Mouse (Mus musculus): ENCODE measurements around the gene Rfc2.

DNA sequence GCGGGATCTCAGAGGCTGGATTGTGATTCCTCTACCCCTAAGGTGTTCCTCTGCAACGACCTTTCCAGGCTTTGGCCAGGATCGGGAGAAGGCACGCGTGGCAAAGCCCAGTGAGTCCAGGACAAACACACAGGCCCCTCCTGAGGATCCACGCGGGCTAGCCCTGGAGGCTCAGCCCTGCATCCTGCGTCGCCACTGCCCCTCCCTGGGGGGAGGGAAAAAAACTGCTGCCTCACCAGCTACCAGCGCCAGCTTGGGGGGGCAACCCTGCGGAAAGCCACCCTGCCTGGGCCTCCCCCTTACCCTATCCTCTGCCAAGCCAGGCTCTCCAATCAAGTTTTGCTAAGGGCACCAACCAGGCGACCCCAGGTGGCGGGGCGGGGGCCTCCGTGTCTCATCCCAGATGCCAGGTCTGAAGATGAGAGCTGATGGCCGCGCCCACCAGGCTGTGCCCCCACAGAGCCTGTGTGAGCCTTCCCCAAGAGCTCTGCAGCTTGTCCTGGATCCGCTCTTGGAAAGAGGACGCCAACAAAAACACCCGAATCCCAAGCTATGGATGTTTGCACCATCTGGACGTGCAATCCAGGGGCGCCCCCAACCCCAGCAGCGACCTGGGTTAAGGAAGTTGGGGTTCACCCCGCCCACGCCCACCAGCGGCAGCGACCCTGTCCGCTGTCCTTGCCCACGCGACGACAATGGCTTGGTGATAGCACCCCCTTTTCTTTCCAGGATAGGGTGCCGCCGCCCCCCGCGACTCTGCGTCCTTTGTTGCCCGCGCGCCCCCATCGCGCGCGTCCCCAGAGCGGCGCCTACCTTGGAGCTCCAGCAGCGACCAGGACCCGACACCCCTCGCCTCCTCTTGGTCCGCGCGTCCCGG lies 29.7 kb upstream of the Rfc2 start:
- TF ChIP-seq CTCF (IDR thresholded peaks at IDR 0.05 in 2 of 3, conservative IDR thresholded peaks at IDR 0.05 in 1 of 3; ENCODE audit: control insufficient read depth in 1 of 3, insufficient read depth in 1 of 3, low read depth in 2 of 3, low read length in 3 of 3, poor library complexity in 1 of 3, severe bottlenecking in 1 of 3): no peak
- TF ChIP-seq ZC3H11A (IDR thresholded peaks at IDR 0.05; ENCODE audit: low read depth, low read length): no peak

Data from MEL (cell line).